Mouse (Mus musculus) intestine, embryonic 15.5 days (tissue): Measurements from ENCODE around the gene Guca2a. TPM values are rescaled to one million over a fixed set of nuclear protein-coding genes. Genes with fewer than 3 reads are reported as not detected.

ENCODE experiments used
- ATAC-seq: fragments of 200-750 bp; cut with Nextera tagmentation; 2 replicates; pipeline ENCODE4 v1.8.0; 2017; ENCODE audit warnings: moderate TSS enrichment, moderate library complexity
- H3K27ac ChIP-seq: fragments of 300-500 bp; sonication (generic); 2 replicates; pipeline ENCODE4 v1.5.1; 2015; ENCODE audit warnings: mild to moderate bottlenecking, inconsistent platforms
- H3K27me3 ChIP-seq: fragments of 300-500 bp; sonication (generic); replicated peaks from 2 replicates; pipeline ENCODE4 v1.6.1; 2015; ENCODE audit warnings: inconsistent platforms
- H3K36me3 ChIP-seq: fragments of 300-500 bp; sonication (generic); 2 replicates; pipeline ENCODE4 v1.6.1; 2015; ENCODE audit warnings: inconsistent platforms
- H3K4me1 ChIP-seq: fragments of 300-500 bp; sonication (generic); replicated peaks from 2 replicates; pipeline ENCODE4 v1.6.1; 2015; ENCODE audit warnings: inconsistent platforms
- H3K4me2 ChIP-seq: fragments of 300-500 bp; sonication (generic); replicated peaks from 2 replicates; pipeline ENCODE4 v1.6.1; 2015; ENCODE audit warnings: mild to moderate bottlenecking, inconsistent platforms
- H3K4me3 ChIP-seq: fragments of 300-500 bp; sonication (generic); replicated peaks from 2 replicates; pipeline ENCODE4 v1.5.1; 2015; ENCODE audit warnings: inconsistent platforms
- H3K9ac ChIP-seq: fragments of 300-500 bp; sonication (generic); 2 replicates; pipeline ENCODE4 v1.6.1; 2015; ENCODE audit warnings: inconsistent platforms
- H3K9me3 ChIP-seq: fragments of 300-500 bp; sonication (generic); 2 replicates; pipeline ENCODE4 v1.6.1; 2016; ENCODE audit warnings: inconsistent platforms
- WGBS: fragments of 180-500 bp; shearing (Covaris S2); methylation state at CpG from one replicate; pipeline ENCODE4 v1.1.7; 2015; 5-methylcytosine and 5-hydroxymethylcytosine counted together
- polyA plus RNA-seq: library from polyadenylated mRNA; unstranded; fragments of >200 nt; fragmentation: Nextera tagmentation; extraction: Ambion mirVana; gene quantifications from 2 replicates; pipeline ENCODE4 v1.2.1, GENCODE M21; 2015

Guca2a gene
- polyA plus RNA-seq, result 175 and 231 TPM in 2 replicates

GRCm38 (mm10) chr4:119637176-119637845 lies at the start of gene Guca2a:
Guca2a (plus strand) TSS chr4:119637704.
- peak; percentile 82 for ATAC-seq
- Histone ChIP-seq H3K9me3 (no peaks in the 10 kb centered on the region), H3K27me3 (no peaks in the 10 kb centered on the region), H3K4me2 (no peak within 1 kb of the TSS), H3K36me3 (no peaks in the 10 kb centered on the region), H3K4me1 (no peaks in the 10 kb centered on the region), H3K4me3 (no peak within 1 kb of the TSS), H3K9ac (no peak within 1 kb of the TSS), H3K27ac (peak within 1 kb of the TSS; percentile 51)
- WGBS, result 62% methylated on average over 4 of the region's 4 CpGs

- H3K27me3 ChIP-seq, result no peaks in the 10 kb centered on the region
- H3K9ac ChIP-seq, result no peak overlapping the region
- no peak overlapping the region for H3K27ac ChIP-seq
- WGBS, result 93% methylated on average over 2 of the region's 2 CpGs
- H3K4me1 ChIP-seq, result no peaks in the 10 kb centered on the region
- no peak for ATAC-seq
- H3K4me2 ChIP-seq, result no peak overlapping the region
- H3K4me3 ChIP-seq, result no peak overlapping the region
- H3K36me3 ChIP-seq, result peaks cover 2% of the 10 kb centered on the region; the same call in 1 of the 2 replicates
- H3K9me3 ChIP-seq, result no peaks in the 10 kb centered on the region
These were observed 49.5 kb upstream of the Guca2a start for GRCm38 (mm10) chr4:119588037-119588436.

- no peak overlapping the region for H3K4me2 ChIP-seq
- no peak overlapping the region for H3K9ac ChIP-seq
- no peaks in the 10 kb centered on the region for H3K4me1 ChIP-seq
- WGBS, result 65% methylated on average over 2 of the region's 2 CpGs
- H3K36me3 ChIP-seq, result peaks cover 2% of the 10 kb centered on the region; the same call in 1 of the 2 replicates
- peak; percentile 86 for ATAC-seq
- H3K27ac ChIP-seq, result no peak overlapping the region
- H3K27me3 ChIP-seq, result no peaks in the 10 kb centered on the region
- H3K9me3 ChIP-seq, result no peaks in the 10 kb centered on the region
- H3K4me3 ChIP-seq, result no peak overlapping the region
These were observed 48.1 kb upstream of the Guca2a start for GRCm38 (mm10) chr4:119589423-119589822.

GRCm38 (mm10) chr4:119590027-119590426 lies 47.5 kb upstream of the Guca2a start:
- ATAC-seq, result no peak
- Histone ChIP-seq H3K9ac (no peak overlapping the region), H3K36me3 (peaks cover 2% of the 10 kb centered on the region; the same call in 1 of the 2 replicates), H3K4me3 (no peak overlapping the region), H3K9me3 (no peaks in the 10 kb centered on the region), H3K27me3 (no peaks in the 10 kb centered on the region), H3K27ac (no peak overlapping the region), H3K4me1 (no peaks in the 10 kb centered on the region), H3K4me2 (no peak overlapping the region)
- 75% methylated on average over 1 of the region's 1 CpGs for WGBS

GRCm38 (mm10) chr4:119592479-119592878 lies 45.0 kb upstream of the Guca2a start:
- Histone ChIP-seq H3K27ac (no peak overlapping the region), H3K9me3 (no peaks in the 10 kb centered on the region), H3K4me2 (no peak overlapping the region), H3K36me3 (0 out of 2 replicates have a peak, but pooled peaks cover 2% of the 10 kb centered on the region), H3K4me1 (no peaks in the 10 kb centered on the region), H3K27me3 (no peaks in the 10 kb centered on the region), H3K4me3 (no peak overlapping the region), H3K9ac (no peak overlapping the region)
- no peak for ATAC-seq
- 76% methylated on average over 3 of the region's 3 CpGs for WGBS

GRCm38 (mm10) chr4:119594331-119594730 lies 43.2 kb upstream of the Guca2a start:
- Histone ChIP-seq H3K9ac (no peak overlapping the region), H3K27ac (no peak overlapping the region), H3K4me1 (no peaks in the 10 kb centered on the region), H3K36me3 (no peaks in the 10 kb centered on the region), H3K9me3 (no peaks in the 10 kb centered on the region), H3K4me3 (no peak overlapping the region), H3K27me3 (no peaks in the 10 kb centered on the region), H3K4me2 (no peak overlapping the region)
- no peak for ATAC-seq
- 86% methylated on average over 14 of the region's 14 CpGs for WGBS

GRCm38 (mm10) chr4:119599605-119600004 lies 37.9 kb upstream of the Guca2a start:
- Histone ChIP-seq H3K4me3 (no peak overlapping the region), H3K9ac (no peak overlapping the region), H3K4me2 (no peak overlapping the region), H3K9me3 (no peaks in the 10 kb centered on the region), H3K27ac (no peak overlapping the region), H3K4me1 (no peaks in the 10 kb centered on the region), H3K36me3 (no peaks in the 10 kb centered on the region), H3K27me3 (no peaks in the 10 kb centered on the region)
- ATAC-seq, result peak; percentile 86
- WGBS, result 31% methylated on average over 1 of the region's 1 CpGs

GRCm38 (mm10) chr4:119609488-119609887 lies 28.0 kb upstream of the Guca2a start:
- Histone ChIP-seq H3K9ac (no peak overlapping the region), H3K36me3 (peaks cover 2% of the 10 kb centered on the region; the same call in 1 of the 2 replicates), H3K27ac (no peak overlapping the region), H3K4me1 (peaks cover 3% of the 10 kb centered on the region; the same call in 1 of the 2 replicates), H3K4me3 (no peak overlapping the region), H3K9me3 (no peaks in the 10 kb centered on the region), H3K27me3 (no peaks in the 10 kb centered on the region), H3K4me2 (no peak overlapping the region)
- ATAC-seq, result no peak
- WGBS, result 86% methylated on average over 1 of the region's 1 CpGs

- H3K27me3 ChIP-seq, result no peaks in the 10 kb centered on the region
- no peak overlapping the region for H3K9ac ChIP-seq
- WGBS, result 31% methylated on average over 1 of the region's 1 CpGs
- no peak for ATAC-seq
- H3K4me1 ChIP-seq, result peaks cover 3% of the 10 kb centered on the region; the same call in 1 of the 2 replicates
- no peak overlapping the region for H3K4me2 ChIP-seq
- no peaks in the 10 kb centered on the region for H3K36me3 ChIP-seq
- no peak overlapping the region for H3K27ac ChIP-seq
- no peaks in the 10 kb centered on the region for H3K9me3 ChIP-seq
- H3K4me3 ChIP-seq, result no peak overlapping the region
These were observed 23.4 kb upstream of the Guca2a start for GRCm38 (mm10) chr4:119614078-119614477.

GRCm38 (mm10) chr4:119614724-119615123 lies 22.8 kb upstream of the Guca2a start:
- no peaks in the 10 kb centered on the region for H3K27me3 ChIP-seq
- 49% methylated on average over 4 of the region's 4 CpGs for WGBS
- no peaks in the 10 kb centered on the region for H3K9me3 ChIP-seq
- peaks cover 3% of the 10 kb centered on the region; the same call in 1 of the 2 replicates for H3K4me1 ChIP-seq
- H3K36me3 ChIP-seq, result peaks cover 3% of the 10 kb centered on the region; the same call in 1 of the 2 replicates
- no peak for ATAC-seq
- no peak overlapping the region for H3K9ac ChIP-seq
- no peak overlapping the region for H3K4me3 ChIP-seq
- H3K4me2 ChIP-seq, result no peak overlapping the region
- no peak overlapping the region for H3K27ac ChIP-seq

GRCm38 (mm10) chr4:119626081-119626645 lies 11.3 kb upstream of the Guca2a start:
- ATAC-seq, result no peak
- Histone ChIP-seq H3K4me1 (no peaks in the 10 kb centered on the region), H3K4me2 (no peak overlapping the region), H3K27ac (no peak overlapping the region), H3K4me3 (no peak overlapping the region), H3K9ac (no peak overlapping the region), H3K27me3 (no peaks in the 10 kb centered on the region), H3K9me3 (no peaks in the 10 kb centered on the region), H3K36me3 (peaks cover 17% of the 10 kb centered on the region)
- 77% methylated on average over 7 of the region's 7 CpGs for WGBS

- 90% methylated on average over 3 of the region's 3 CpGs for WGBS
- no peak for ATAC-seq
- H3K9me3 ChIP-seq, result no peaks in the 10 kb centered on the region
These were observed 10.6 kb upstream of the Guca2a start for GRCm38 (mm10) chr4:119626876-119627275.

GRCm38 (mm10) chr4:119627317-119627716 lies 10.2 kb upstream of the Guca2a start:
- no peaks in the 10 kb centered on the region for H3K4me1 ChIP-seq

More at GRCm38 (mm10) chr4:119626876-119627275, 10.6 kb upstream of the Guca2a start:
- H3K4me2 ChIP-seq, result no peak overlapping the region
- H3K4me3 ChIP-seq, result no peak overlapping the region
- H3K36me3 ChIP-seq, result peaks cover 17% of the 10 kb centered on the region
- H3K4me1 ChIP-seq, result no peaks in the 10 kb centered on the region
- H3K27me3 ChIP-seq, result no peaks in the 10 kb centered on the region
- H3K9ac ChIP-seq, result no peak overlapping the region
- no peak overlapping the region for H3K27ac ChIP-seq

More at GRCm38 (mm10) chr4:119627317-119627716, 10.2 kb upstream of the Guca2a start:
- Histone ChIP-seq H3K27ac (no peak overlapping the region), H3K27me3 (no peaks in the 10 kb centered on the region), H3K4me2 (no peak overlapping the region), H3K4me3 (no peak overlapping the region), H3K36me3 (peaks cover 15% of the 10 kb centered on the region), H3K9me3 (no peaks in the 10 kb centered on the region), H3K9ac (no peak overlapping the region)
- WGBS, result 87% methylated on average over 4 of the region's 4 CpGs
- no peak for ATAC-seq
